Mouse (Mus musculus): ENCODE data around the gene Pef1. TPM values are rescaled to one million over a fixed set of nuclear protein-coding genes. Genes with fewer than 3 reads are reported as not detected.

Gene Pef1
- polyA plus RNA-seq, 1 experiment from 2014 or later, result 61.0 TPM

DNA sequence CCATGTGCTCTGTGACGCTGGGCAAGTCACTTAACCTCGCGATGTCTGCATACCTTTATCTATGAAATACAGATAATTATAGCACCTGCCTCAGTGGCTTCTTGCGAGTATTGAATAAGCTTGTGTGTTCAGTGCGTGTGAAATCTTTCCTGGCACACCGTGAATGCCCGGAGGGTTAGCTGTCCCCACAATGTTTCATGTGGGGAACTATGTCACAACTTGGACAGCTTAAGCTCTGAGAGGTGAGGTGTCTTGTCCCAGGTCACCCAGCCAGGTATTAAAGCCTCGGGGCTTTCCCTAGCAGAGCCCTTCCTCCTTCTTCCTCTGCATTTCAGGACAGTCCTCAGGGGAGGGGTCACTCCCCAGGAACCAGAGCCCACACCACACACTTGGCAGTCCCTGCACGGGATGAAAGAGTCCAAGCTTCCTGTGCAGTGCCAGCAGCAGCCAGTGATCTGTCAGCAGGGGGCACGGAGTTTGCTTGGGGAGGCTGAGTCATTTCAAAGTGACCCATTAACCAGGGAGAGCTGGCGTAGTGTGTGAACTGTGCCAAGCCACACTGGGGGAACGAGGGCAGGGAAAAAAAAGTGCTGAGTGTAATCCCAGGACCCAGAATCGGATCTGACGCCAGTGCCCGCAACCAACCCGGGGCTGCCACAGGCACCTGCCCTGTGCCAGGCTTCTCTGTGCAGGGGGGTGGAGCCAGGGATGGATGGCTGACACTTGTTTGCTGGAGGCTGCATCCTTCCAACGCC is 27.4 kb upstream of the Pef1 start:
- Histone ChIP-seq H3K4me3 (replicated peaks) (no peak overlapping the region), H3K27me3 (replicated peaks) (0 out of 2 replicates have a peak, but pooled peaks cover 4% of the 10 kb centered on the region), H3K36me3 (0 out of 2 replicates have a peak, but pooled peaks cover 16% of the 10 kb centered on the region), H3K9me3 (no peaks in the 10 kb centered on the region), H3K9ac (0 out of 2 replicates have a peak overlapping the region, but pooled peaks have one; percentile 4), H3K4me1 (no peaks in the 10 kb centered on the region), H3K4me2 (no peak overlapping the region), H3K27ac (no peak overlapping the region)
- no peak for ATAC-seq (ENCODE audit: insufficient read depth, low FRiP score, low read depth)
- 70% methylated on average over 17 of the region's 17 CpGs for WGBS

DNA sequence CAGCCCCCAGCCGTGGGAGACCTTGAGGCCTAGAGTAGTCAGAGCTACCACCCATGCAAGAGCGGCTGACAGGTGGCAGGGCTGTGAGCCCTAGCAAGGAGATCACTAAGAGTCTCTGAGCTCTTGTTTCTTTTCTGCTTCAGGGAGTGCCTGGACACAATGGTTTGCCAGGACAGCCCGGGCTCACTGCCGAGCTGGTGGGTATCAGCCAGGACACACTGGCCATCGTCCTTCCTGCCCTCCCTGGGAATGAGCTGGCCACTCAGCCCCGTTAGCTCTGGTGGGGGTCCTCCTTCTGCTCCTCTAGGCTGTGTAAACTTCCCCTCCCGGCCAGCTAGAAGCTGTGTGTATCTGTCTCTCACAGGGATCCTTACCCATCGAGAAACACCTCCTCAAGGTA is 25.5 kb upstream of the Pef1 start:
- H3K4me1 ChIP-seq, result no peaks in the 10 kb centered on the region
- no peak overlapping the region for H3K9ac ChIP-seq
- H3K27ac ChIP-seq, result no peak overlapping the region
- 0 out of 2 replicates have a peak, but pooled peaks cover 4% of the 10 kb centered on the region for H3K27me3 ChIP-seq (replicated peaks)
- 0 out of 2 replicates have a peak, but pooled peaks cover 13% of the 10 kb centered on the region for H3K36me3 ChIP-seq
- H3K4me2 ChIP-seq, result no peak overlapping the region
- WGBS, result 61% methylated on average over 8 of the region's 8 CpGs
- H3K4me3 ChIP-seq (replicated peaks), result no peak overlapping the region
- no peaks in the 10 kb centered on the region for H3K9me3 ChIP-seq
- no peak for ATAC-seq (ENCODE audit: insufficient read depth, low FRiP score, low read depth)

DNA sequence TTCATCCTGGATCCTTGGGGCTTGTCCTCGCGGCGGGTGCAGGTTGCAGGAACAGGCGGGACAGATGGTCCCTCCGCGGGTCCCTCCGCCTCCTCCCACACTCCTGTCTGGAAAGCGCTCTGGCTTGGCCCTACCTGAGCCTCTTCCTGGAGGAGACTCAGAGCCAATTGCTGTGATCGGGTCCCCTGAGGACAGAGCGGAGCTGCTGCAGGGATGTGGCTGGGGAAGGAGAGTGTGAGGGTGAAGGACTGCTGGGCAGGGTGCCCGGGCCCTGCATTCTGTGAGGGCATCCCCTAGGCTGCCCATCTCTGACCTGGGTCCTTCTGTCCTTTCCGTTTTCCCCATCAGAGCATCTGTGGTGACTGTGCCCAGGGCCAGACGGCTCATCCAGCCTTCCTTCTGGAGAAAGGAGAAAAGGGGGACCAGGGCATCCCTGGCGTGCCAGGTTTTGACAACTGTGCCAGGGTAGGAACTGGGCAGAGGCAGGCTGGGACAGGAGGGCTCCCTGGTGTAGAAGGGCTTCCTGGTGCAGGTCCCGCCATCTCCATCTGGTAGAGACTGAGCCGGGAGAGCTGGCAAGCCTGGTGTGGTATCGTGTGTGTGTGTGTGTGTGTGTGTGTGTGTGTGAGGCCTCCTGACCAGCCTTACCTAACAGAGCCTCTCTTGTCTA is 23.4 kb upstream of the Pef1 start:
- Histone ChIP-seq H3K27ac (no peak overlapping the region), H3K36me3 (no peaks in the 10 kb centered on the region), H3K9me3 (no peaks in the 10 kb centered on the region), H3K27me3 (replicated peaks) (0 out of 2 replicates have a peak, but pooled peaks cover 4% of the 10 kb centered on the region), H3K9ac (no peak overlapping the region), H3K4me3 (replicated peaks) (no peak overlapping the region), H3K4me1 (no peaks in the 10 kb centered on the region), H3K4me2 (no peak overlapping the region)
- ATAC-seq (ENCODE audit: insufficient read depth, low FRiP score, low read depth), result no peak
- WGBS, result 62% methylated on average over 17 of the region's 17 CpGs

- Histone ChIP-seq H3K9me3 (no peaks in the 10 kb centered on the region), H3K27me3 (replicated peaks) (0 out of 2 replicates have a peak, but pooled peaks cover 4% of the 10 kb centered on the region), H3K27ac (no peak overlapping the region), H3K36me3 (no peaks in the 10 kb centered on the region), H3K4me1 (no peaks in the 10 kb centered on the region), H3K4me2 (no peak overlapping the region), H3K9ac (no peak overlapping the region), H3K4me3 (replicated peaks) (no peak overlapping the region)
- no peak for ATAC-seq (ENCODE audit: insufficient read depth, low FRiP score, low read depth)
- 54% methylated on average over 3 of the region's 3 CpGs for WGBS
Measured at GRCm38 (mm10) chr4:130079521-130079920, 22.8 kb upstream of the Pef1 start.

- Histone ChIP-seq H3K9ac (no peak overlapping the region), H3K27ac (no peak overlapping the region), H3K4me3 (replicated peaks) (no peak overlapping the region), H3K27me3 (replicated peaks) (0 out of 2 replicates have a peak, but pooled peaks cover 4% of the 10 kb centered on the region), H3K36me3 (no peaks in the 10 kb centered on the region), H3K9me3 (no peaks in the 10 kb centered on the region), H3K4me1 (no peaks in the 10 kb centered on the region), H3K4me2 (no peak overlapping the region)
- ATAC-seq (ENCODE audit: insufficient read depth, low FRiP score, low read depth), result no peak; the same call in 1 of the 2 replicates
- WGBS, result 73% methylated on average over 19 of the region's 19 CpGs
Measured at GRCm38 (mm10) chr4:130081345-130082190, 20.8 kb upstream of the Pef1 start.

- no peak overlapping the region for H3K4me2 ChIP-seq
- H3K9ac ChIP-seq, result no peak overlapping the region
- H3K27me3 ChIP-seq (replicated peaks), result 0 out of 2 replicates have a peak, but pooled peaks cover 3% of the 10 kb centered on the region
- H3K9me3 ChIP-seq, result no peaks in the 10 kb centered on the region
- H3K4me3 ChIP-seq (replicated peaks), result no peak overlapping the region
- no peak for ATAC-seq (ENCODE audit: insufficient read depth, low FRiP score, low read depth)
- no peaks in the 10 kb centered on the region for H3K36me3 ChIP-seq
- 42% methylated on average over 9 of the region's 9 CpGs for WGBS
- H3K4me1 ChIP-seq, result no peaks in the 10 kb centered on the region
- no peak overlapping the region for H3K27ac ChIP-seq
Measured at GRCm38 (mm10) chr4:130082211-130082610, 20.1 kb upstream of the Pef1 start.

DNA sequence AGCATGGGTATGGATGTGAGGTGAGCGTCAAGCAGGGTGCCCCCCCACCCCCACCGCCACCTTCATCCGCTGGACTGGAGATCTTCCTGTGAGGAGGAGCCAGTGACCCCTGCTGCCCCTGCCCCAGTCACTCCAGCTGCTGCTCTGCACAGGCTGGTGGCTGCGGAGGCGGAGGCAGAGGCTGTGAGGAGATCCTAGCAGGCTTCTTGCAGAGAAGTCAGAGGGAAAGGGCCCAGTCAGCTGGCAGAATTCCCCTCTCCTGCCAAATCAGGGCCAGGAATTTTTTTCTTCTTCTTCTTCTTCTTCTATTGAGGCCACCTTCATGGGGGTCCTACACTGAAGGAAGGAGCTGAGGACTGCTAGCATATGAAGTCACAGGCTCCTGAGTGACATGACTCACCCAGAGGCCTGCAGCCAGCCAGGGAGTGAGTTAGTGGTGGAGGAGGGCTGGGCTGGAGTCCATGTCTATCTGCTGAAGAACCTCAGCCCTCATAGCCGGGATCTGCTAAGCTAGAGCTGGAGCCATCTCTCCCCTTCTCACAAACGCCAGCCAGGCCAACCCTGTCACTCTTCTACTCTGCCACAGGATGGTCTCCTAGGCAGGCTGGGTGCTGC is 17.9 kb upstream of the Pef1 start:
- no peak overlapping the region for H3K9ac ChIP-seq
- WGBS, result 52% methylated on average over 7 of the region's 7 CpGs
- no peak overlapping the region for H3K4me3 ChIP-seq (replicated peaks)
- no peak for ATAC-seq (ENCODE audit: insufficient read depth, low FRiP score, low read depth)
- H3K9me3 ChIP-seq, result no peaks in the 10 kb centered on the region
- no peaks in the 10 kb centered on the region for H3K27me3 ChIP-seq (replicated peaks)
- no peak overlapping the region for H3K4me2 ChIP-seq
- no peaks in the 10 kb centered on the region for H3K4me1 ChIP-seq
- H3K36me3 ChIP-seq, result no peaks in the 10 kb centered on the region
- H3K27ac ChIP-seq, result no peak overlapping the region

GRCm38 (mm10) chr4:130085246-130085820 is 17.0 kb upstream of the Pef1 start:
- no peaks in the 10 kb centered on the region for H3K9me3 ChIP-seq
- no peaks in the 10 kb centered on the region for H3K4me1 ChIP-seq
- no peak overlapping the region for H3K4me3 ChIP-seq (replicated peaks)
- H3K27me3 ChIP-seq (replicated peaks), result no peaks in the 10 kb centered on the region
- no peak for ATAC-seq (ENCODE audit: insufficient read depth, low FRiP score, low read depth)
- no peak overlapping the region for H3K4me2 ChIP-seq
- H3K9ac ChIP-seq, result no peak overlapping the region
- no peaks in the 10 kb centered on the region for H3K36me3 ChIP-seq
- 68% methylated on average over 12 of the region's 12 CpGs for WGBS
- no peak overlapping the region for H3K27ac ChIP-seq

- WGBS, result 14% methylated on average over 7 of the region's 7 CpGs
- Histone ChIP-seq H3K9me3 (no peaks in the 10 kb centered on the region), H3K9ac (no peak overlapping the region), H3K4me2 (no peak overlapping the region), H3K36me3 (no peaks in the 10 kb centered on the region), H3K27ac (no peak overlapping the region), H3K27me3 (replicated peaks) (no peaks in the 10 kb centered on the region), H3K4me3 (replicated peaks) (no peak overlapping the region), H3K4me1 (no peaks in the 10 kb centered on the region)
- peak; percentile 54; the same call in 1 of the 2 replicates for ATAC-seq (ENCODE audit: insufficient read depth, low FRiP score, low read depth)
Measured at GRCm38 (mm10) chr4:130087293-130087692, 15.1 kb upstream of the Pef1 start.

GRCm38 (mm10) chr4:130095137-130095536 is 7.2 kb upstream of the Pef1 start:
- no peaks in the 10 kb centered on the region for H3K9me3 ChIP-seq
- H3K36me3 ChIP-seq, result no peaks in the 10 kb centered on the region
- no peak for ATAC-seq (ENCODE audit: insufficient read depth, low FRiP score, low read depth)
- no peak overlapping the region for H3K27ac ChIP-seq
- 66% methylated on average over 3 of the region's 3 CpGs for WGBS
- no peak overlapping the region for H3K9ac ChIP-seq
- H3K4me1 ChIP-seq, result no peaks in the 10 kb centered on the region
- H3K27me3 ChIP-seq (replicated peaks), result no peaks in the 10 kb centered on the region
- H3K4me3 ChIP-seq (replicated peaks), result no peak overlapping the region
- H3K4me2 ChIP-seq, result no peak overlapping the region

- no peak overlapping the region for H3K4me2 ChIP-seq
- WGBS, result 35% methylated on average over 8 of the region's 8 CpGs
- H3K4me3 ChIP-seq (replicated peaks), result no peak overlapping the region
- H3K27me3 ChIP-seq (replicated peaks), result no peaks in the 10 kb centered on the region
- H3K36me3 ChIP-seq, result no peaks in the 10 kb centered on the region
- peak overlapping the region; percentile 33; the same call in 1 of the 2 replicates for H3K27ac ChIP-seq
- ATAC-seq (ENCODE audit: insufficient read depth, low FRiP score, low read depth), result no peak
- peaks cover 14% of the 10 kb centered on the region for H3K4me1 ChIP-seq
- no peaks in the 10 kb centered on the region for H3K9me3 ChIP-seq
- H3K9ac ChIP-seq, result no peak overlapping the region
Measured at GRCm38 (mm10) chr4:130101183-130101582, 1.2 kb upstream of the Pef1 start.
